Mouse (Mus musculus): ENCODE data around the gene Cabp1. TPM values are rescaled to one million over a fixed set of nuclear protein-coding genes. Genes with fewer than 3 reads are reported as not detected.

Cabp1 gene
- polyA plus RNA-seq, 1 experiment = 0.72 TPM

GRCm38 (mm10) chr5:115129328-115129727, 64.9 kb downstream of the Cabp1 start:
- Histone ChIP-seq H3K4me1 (ENCODE audit: control insufficient read depth, insufficient read depth, insufficient read length) (peaks cover 17% of the 10 kb centered on the region), H3K4me3 (ENCODE audit: extremely low read depth, insufficient read depth, insufficient read length) (no peak overlapping the region), H3K27ac (ENCODE audit: insufficient read depth, low read length) (no peak overlapping the region), H3K27me3 (ENCODE audit: control insufficient read depth, insufficient read depth, low read length) (no peaks in the 10 kb centered on the region), H3K36me3 (ENCODE audit: control insufficient read depth, insufficient read depth, low read length) (peaks cover 17% of the 10 kb centered on the region)
- 92% methylated on average over 6 of the region's 6 CpGs for WGBS
- TF ChIP-seq POLR2A (IDR thresholded peaks at IDR 0.05; ENCODE audit: low read depth, low read length) (no peak), CTCF (IDR thresholded peaks at IDR 0.05; ENCODE audit: extremely low read depth, insufficient read depth, insufficient read length, insufficient replicate concordance) (no peak)
- no peak for DNase-seq (ENCODE audit: low read depth in 1 of 2, low spot score in 2 of 2)

GRCm38 (mm10) chr5:115127421-115128179, 66.6 kb downstream of the Cabp1 start:
- no peaks in the 10 kb centered on the region for H3K27me3 ChIP-seq (ENCODE audit: control insufficient read depth, insufficient read depth, low read length)
- H3K4me1 ChIP-seq (ENCODE audit: control insufficient read depth, insufficient read depth, insufficient read length) = peaks cover 5% of the 10 kb centered on the region; the same call in 1 of the 2 replicates
- TF ChIP-seq CTCF (IDR thresholded peaks at IDR 0.05; ENCODE audit: extremely low read depth, insufficient read depth, insufficient read length, insufficient replicate concordance) (no peak), POLR2A (IDR thresholded peaks at IDR 0.05; ENCODE audit: low read depth, low read length) (no peak)
- H3K27ac ChIP-seq (ENCODE audit: insufficient read depth, low read length) = no peak overlapping the region
- no peak overlapping the region for H3K4me3 ChIP-seq (ENCODE audit: extremely low read depth, insufficient read depth, insufficient read length)
- WGBS = 93% methylated on average over 22 of the region's 22 CpGs
- H3K36me3 ChIP-seq (ENCODE audit: control insufficient read depth, insufficient read depth, low read length) = peaks cover 19% of the 10 kb centered on the region
- no peak for DNase-seq (ENCODE audit: low read depth in 1 of 2, low spot score in 2 of 2)

GRCm38 (mm10) chr5:115126578-115127312, 67.4 kb downstream of the Cabp1 start:
- Histone ChIP-seq H3K4me1 (ENCODE audit: control insufficient read depth, insufficient read depth, insufficient read length) (peaks cover 4% of the 10 kb centered on the region; the same call in 1 of the 2 replicates), H3K27me3 (ENCODE audit: control insufficient read depth, insufficient read depth, low read length) (no peaks in the 10 kb centered on the region), H3K4me3 (ENCODE audit: extremely low read depth, insufficient read depth, insufficient read length) (no peak overlapping the region), H3K27ac (ENCODE audit: insufficient read depth, low read length) (no peak overlapping the region), H3K36me3 (ENCODE audit: control insufficient read depth, insufficient read depth, low read length) (peaks cover 19% of the 10 kb centered on the region)
- 82% methylated on average over 28 of the region's 28 CpGs for WGBS
- DNase-seq (ENCODE audit: low read depth in 1 of 2, low spot score in 2 of 2) = no peak
- TF ChIP-seq POLR2A (IDR thresholded peaks at IDR 0.05; ENCODE audit: low read depth, low read length) (no peak), CTCF (IDR thresholded peaks at IDR 0.05; ENCODE audit: extremely low read depth, insufficient read depth, insufficient read length, insufficient replicate concordance) (no peak)

GRCm38 (mm10) chr5:115125211-115125871, 68.8 kb downstream of the Cabp1 start:
- peaks cover 19% of the 10 kb centered on the region for H3K36me3 ChIP-seq (ENCODE audit: control insufficient read depth, insufficient read depth, low read length)
- DNase-seq (ENCODE audit: low read depth in 1 of 2, low spot score in 2 of 2) = peak in 1 of 2 experiments; percentile 82
- peaks cover 4% of the 10 kb centered on the region; the same call in 1 of the 2 replicates for H3K4me1 ChIP-seq (ENCODE audit: control insufficient read depth, insufficient read depth, insufficient read length)
- TF ChIP-seq POLR2A (IDR thresholded peaks at IDR 0.05; ENCODE audit: low read depth, low read length) (no peak), CTCF (IDR thresholded peaks at IDR 0.05; ENCODE audit: extremely low read depth, insufficient read depth, insufficient read length, insufficient replicate concordance) (peak; percentile 99)
- 36% methylated on average over 24 of the region's 24 CpGs for WGBS
- no peaks in the 10 kb centered on the region for H3K27me3 ChIP-seq (ENCODE audit: control insufficient read depth, insufficient read depth, low read length)
- no peak overlapping the region for H3K27ac ChIP-seq (ENCODE audit: insufficient read depth, low read length)
- no peak overlapping the region for H3K4me3 ChIP-seq (ENCODE audit: extremely low read depth, insufficient read depth, insufficient read length)

GRCm38 (mm10) chr5:115124690-115125089, 69.5 kb downstream of the Cabp1 start:
- 95% methylated on average over 6 of the region's 6 CpGs for WGBS
- DNase-seq (ENCODE audit: low read depth in 1 of 2, low spot score in 2 of 2) = no peak
- no peaks in the 10 kb centered on the region for H3K27me3 ChIP-seq (ENCODE audit: control insufficient read depth, insufficient read depth, low read length)
- no peak overlapping the region for H3K27ac ChIP-seq (ENCODE audit: insufficient read depth, low read length)
- peaks cover 17% of the 10 kb centered on the region for H3K36me3 ChIP-seq (ENCODE audit: control insufficient read depth, insufficient read depth, low read length)
- no peak overlapping the region for H3K4me3 ChIP-seq (ENCODE audit: extremely low read depth, insufficient read depth, insufficient read length)
- peaks cover 4% of the 10 kb centered on the region; the same call in 1 of the 2 replicates for H3K4me1 ChIP-seq (ENCODE audit: control insufficient read depth, insufficient read depth, insufficient read length)
- TF ChIP-seq POLR2A (IDR thresholded peaks at IDR 0.05; ENCODE audit: low read depth, low read length) (no peak), CTCF (IDR thresholded peaks at IDR 0.05; ENCODE audit: extremely low read depth, insufficient read depth, insufficient read length, insufficient replicate concordance) (no peak)

GRCm38 (mm10) chr5:115120978-115121377, 73.2 kb downstream of the Cabp1 start:
- Histone ChIP-seq H3K4me1 (ENCODE audit: control insufficient read depth, insufficient read depth, insufficient read length) (no peaks in the 10 kb centered on the region; the same call in none of the 2 replicates), H3K27me3 (ENCODE audit: control insufficient read depth, insufficient read depth, low read length) (no peaks in the 10 kb centered on the region), H3K36me3 (ENCODE audit: control insufficient read depth, insufficient read depth, low read length) (peaks cover 2% of the 10 kb centered on the region; the same call in 1 of the 2 replicates), H3K27ac (ENCODE audit: insufficient read depth, low read length) (no peak overlapping the region), H3K4me3 (ENCODE audit: extremely low read depth, insufficient read depth, insufficient read length) (no peak overlapping the region)
- DNase-seq (ENCODE audit: low read depth in 1 of 2, low spot score in 2 of 2) = no peak
- 90% methylated on average over 5 of the region's 5 CpGs for WGBS
- TF ChIP-seq CTCF (IDR thresholded peaks at IDR 0.05; ENCODE audit: extremely low read depth, insufficient read depth, insufficient read length, insufficient replicate concordance) = no peak
- no peak for TF ChIP-seq POLR2A (IDR thresholded peaks at IDR 0.05; ENCODE audit: low read depth, low read length)

All from spleen, adult 2 months (tissue).